Mouse (Mus musculus): Measurements from ENCODE around the gene Tmem151b.

Gene Tmem151b

DNA sequence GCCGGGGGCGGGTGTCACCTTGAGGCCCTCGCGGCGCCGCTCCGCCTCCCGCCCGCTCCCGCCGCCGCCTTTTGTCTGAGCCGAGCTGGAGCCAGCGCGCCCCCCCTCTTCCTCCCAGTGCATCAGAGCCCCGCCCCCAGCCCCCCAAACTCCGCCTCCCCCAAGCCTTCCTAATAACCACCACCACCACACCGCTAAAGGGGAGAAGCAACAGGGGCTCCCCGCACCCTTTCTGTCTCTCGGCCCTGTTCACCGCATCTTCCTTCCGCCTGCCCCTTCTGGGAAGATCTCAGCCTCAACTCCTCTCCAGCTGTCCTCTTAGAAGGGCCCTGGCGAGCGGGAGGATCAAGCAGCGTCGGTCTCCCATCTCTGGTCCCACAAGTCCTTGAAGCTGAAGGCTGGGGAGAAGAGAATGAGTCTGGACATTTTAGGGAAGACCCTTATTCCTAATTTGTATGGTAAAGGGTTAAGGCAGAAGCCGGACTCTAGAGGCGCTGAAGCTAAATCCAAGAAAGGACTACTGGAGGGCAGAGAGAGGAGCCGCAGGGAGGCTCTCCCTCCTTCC lies at the start of gene Tmem151b:
Gene Tmem151b, minus strand, starts transcription at position 61 of the 565 bp plus-strand sequence.
- peak; percentile 75 for DNase-seq

- no peak for DNase-seq
These were observed 49.4 kb upstream of the Tmem151b start for GRCm38 (mm10) chr17:45598891-45599290.

DNA sequence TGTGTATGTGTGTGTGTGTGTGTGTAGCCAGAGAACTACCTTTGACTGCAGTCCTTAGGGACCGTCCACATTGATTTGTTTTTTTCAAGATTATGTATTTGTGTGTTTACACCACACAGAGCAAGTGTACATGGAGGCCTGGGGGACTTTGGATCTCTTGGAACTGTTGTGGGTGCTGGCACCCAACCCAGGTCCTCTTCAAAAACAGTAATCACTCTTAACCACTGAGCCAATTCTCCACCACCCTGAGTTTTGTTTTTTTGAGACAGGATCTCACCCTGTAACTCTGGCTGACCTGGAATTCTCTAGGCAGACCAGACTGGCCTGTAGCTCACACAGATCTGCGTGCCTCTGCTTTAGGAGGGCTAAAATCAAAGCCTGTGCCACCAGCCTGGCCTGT lies 48.9 kb upstream of the Tmem151b start:
- DNase-seq = peak; percentile 11

DNA sequence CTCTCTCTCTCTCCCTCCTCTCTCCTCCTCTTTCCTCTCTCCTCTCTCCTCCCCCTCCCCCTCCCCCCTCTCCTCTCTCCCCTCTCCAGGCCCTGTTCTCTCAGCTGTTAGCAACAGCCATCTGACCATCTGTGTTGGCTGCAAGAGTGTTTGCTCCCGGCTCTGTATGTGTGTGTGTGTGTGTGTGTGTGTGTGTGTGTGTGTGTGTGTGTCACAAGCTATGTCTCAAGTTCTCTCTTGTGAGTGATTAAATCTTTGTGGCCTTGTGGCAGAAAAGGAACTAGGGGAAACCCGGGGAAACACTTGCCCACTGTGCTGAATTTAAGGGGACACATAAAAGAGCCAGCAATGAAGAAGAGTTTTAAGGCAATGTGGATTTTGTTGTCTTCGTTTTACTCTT lies 48.3 kb upstream of the Tmem151b start:
- peak; percentile 26 for DNase-seq

DNA sequence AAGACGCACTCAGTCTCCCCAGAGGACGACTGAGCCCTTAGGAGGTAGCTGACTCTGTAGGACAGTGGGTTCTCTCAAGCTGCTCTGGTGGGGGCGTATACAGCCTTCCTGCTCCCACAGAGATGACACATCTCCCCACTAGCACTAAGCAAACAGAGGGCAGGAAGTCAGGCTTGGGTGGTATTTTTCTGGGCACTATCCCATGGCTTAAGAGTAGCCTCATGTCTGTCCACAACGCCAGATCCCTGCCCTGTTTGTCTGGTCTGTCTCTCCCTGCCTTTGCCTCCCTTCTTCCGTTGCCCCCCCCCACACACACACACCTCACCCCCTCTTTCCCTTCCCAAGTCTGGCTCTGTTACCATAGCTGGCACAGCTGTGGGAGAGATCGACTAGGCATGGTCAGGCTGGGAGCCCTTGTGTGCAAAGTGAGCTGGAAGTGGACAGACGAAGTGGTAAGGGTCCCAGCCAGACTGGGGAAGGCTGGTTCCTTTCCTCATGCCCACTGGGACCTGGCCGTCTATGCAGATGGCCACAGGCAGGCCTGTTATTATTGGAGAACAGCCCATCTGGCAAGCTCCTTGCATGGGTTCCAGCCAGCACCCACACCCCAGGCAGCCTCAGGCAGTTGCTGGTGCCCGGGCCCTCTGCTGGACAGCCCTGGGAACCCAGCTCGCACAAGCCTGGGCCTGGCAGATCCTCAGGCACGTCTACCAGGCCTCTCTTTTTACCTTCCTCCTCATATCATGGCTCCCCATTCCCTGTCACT lies 47.3 kb upstream of the Tmem151b start:
- peak; percentile 68 for DNase-seq

- no peak for DNase-seq
These were observed 46.4 kb upstream of the Tmem151b start for GRCm38 (mm10) chr17:45595736-45596390.

GRCm38 (mm10) chr17:45594881-45595735 lies 45.6 kb upstream of the Tmem151b start:
- DNase-seq = peak; percentile 76

DNA sequence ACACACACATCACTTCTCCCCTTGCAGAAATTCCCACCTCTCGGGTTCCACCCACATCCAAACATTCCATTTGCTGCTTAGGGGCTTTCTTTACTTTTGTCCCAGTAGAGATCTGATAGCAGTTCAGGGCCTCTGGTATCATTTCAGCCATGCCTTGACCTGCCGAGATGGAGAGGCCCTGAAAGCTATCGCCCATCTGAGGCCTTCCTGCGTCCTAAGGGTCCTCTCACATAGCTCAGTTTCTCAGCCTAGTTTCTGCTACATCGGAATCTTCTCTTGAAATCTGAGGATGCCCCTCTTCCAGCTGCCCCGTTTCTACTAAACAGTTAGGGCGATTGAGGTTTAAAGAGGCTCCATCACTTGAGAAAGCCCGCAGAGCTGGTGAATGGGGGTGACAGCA lies 44.7 kb upstream of the Tmem151b start:
- no peak for DNase-seq

GRCm38 (mm10) chr17:45593479-45593878 lies 44.0 kb upstream of the Tmem151b start:
- DNase-seq = peak; percentile 37

- peak; percentile 43 for DNase-seq
These were observed 43.3 kb upstream of the Tmem151b start for GRCm38 (mm10) chr17:45592606-45593431.

- DNase-seq = peak; percentile 46
These were observed 42.5 kb upstream of the Tmem151b start for GRCm38 (mm10) chr17:45591701-45592605.

DNA sequence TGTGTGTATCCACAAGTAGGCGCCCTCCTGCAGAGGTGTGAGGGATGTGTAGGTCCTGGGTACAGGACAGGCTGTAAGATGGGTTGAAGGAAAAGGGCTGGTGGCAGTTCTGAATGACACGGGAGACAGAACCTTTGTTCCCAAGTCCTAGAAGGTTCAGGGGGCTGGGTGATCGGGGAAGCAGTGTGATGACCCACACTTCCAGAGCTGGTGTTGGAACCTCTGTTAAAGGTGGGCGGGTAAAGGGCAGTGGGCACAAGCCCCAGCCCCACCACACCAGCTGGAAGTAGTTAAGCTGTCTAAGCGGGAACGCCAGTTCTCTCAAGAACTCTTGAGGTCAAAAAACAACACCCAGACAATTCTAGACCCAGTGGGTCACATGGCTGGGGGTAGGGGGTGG lies 40.9 kb upstream of the Tmem151b start:
- peak; percentile 8 for DNase-seq

DNA sequence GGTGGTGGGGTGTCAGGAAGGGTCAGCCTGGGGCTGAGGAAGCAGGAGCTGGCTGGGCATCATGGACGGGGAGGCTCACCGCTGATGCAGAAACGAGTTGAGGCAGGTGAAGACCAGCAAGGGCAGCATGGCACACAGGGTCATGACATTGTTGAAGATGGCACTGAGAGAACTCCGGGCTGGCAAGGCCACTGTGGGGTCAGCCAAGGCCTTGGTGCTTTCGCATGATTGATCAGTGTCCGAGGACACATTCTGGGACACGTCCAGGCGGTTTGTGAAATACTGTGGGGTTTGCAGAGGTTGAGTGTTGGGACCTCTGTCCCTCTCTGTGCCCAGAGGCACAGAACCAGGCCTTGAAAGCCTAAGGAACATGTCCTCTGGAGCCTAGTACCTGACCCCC lies 40.4 kb upstream of the Tmem151b start:
- DNase-seq = peak; percentile 19

GRCm38 (mm10) chr17:45589236-45589635 lies 39.8 kb upstream of the Tmem151b start:
- DNase-seq = peak; percentile 49

DNA sequence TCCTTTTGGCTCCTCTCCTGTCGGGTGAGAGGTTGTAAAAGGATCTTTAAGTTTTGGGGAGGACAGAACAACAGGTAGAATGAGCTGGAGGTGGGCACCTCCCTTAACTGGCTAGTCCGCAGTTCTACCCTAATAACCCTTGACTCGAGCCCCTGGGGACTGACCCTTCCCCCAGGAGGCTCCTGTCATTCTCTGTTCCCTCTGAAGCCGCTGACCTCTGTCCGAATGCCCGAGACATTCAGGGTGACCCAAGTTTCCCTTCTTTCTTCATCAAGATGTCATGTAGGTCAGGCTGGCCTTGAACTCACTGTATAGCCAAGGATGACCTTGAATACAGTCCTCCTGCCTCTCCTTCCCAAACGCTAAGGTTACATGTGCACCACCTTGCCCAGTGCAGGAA lies 38.9 kb upstream of the Tmem151b start:
- DNase-seq = peak; percentile 5

DNA sequence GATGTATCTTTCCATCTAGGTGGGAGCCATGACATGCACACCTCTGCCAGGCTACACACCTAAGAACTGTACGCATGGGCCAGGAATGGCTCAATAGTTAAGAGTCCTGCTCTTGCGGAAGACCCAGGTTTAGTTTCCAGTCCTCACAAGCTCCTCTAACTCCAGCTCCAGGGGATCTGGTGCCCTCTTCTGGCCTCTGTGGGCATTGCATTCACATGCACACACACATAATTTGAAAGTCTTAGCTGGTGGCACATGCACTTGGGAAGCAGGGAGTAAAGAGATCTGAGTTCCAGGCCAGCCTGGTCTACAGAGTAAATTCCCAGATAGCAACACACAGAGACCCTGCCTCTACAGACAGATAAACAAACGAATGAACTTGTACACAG lies 37.0 kb upstream of the Tmem151b start:
- peak; percentile 34 for DNase-seq

- peak; percentile 17 for DNase-seq
These were observed 36.4 kb upstream of the Tmem151b start for GRCm38 (mm10) chr17:45585725-45586448.

- DNase-seq = peak; percentile 79
These were observed 35.6 kb upstream of the Tmem151b start for GRCm38 (mm10) chr17:45584939-45585678.

DNA sequence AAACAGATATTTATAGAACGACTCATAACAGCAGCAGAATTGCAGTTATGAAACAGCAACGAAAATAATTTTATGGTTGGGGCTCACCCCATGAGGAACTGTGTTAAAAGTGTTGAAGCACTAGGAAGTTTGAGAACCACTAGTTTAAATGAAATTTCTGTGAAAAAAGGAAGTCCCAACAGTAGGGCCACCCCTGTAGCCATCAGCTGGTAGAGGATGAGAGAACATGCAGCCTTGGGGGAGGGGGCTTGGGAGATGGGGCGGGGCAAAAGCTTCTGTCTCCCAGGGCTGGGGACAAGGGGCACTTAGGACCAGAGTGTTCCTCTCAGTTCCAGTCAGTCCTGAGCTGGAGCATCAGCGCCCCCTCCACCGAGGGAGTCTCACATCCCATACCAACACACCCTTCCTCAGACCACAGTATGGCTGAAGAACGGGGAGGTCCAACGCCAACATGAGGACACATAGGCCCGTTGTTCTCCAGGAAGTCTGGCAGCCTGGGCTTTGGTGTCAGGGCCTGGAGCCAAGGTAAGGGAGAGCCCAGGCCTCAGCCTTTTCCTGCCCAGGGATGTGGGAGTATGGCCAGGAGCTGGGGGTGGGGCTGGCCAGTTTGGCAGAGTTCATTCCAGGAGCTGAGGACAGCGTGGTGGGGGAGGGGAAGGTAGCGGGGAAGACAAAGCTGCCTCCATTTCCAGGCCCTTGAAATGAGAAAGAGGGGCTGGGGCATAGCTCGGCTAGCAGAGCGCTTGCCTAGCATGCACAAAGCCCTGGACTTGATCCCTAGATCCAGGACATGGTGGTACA lies 34.8 kb upstream of the Tmem151b start:
- peak; percentile 68 for DNase-seq

Data from cerebellum, adult 8-10 months (tissue).